Mouse (Mus musculus): ENCODE measurements around the gene Nat8f4. TPM values are rescaled to one million over a fixed set of nuclear protein-coding genes. Genes with fewer than 3 reads are reported as not detected.
"Not testable (repeated sequence)": the region's sequence is repeated elsewhere in the genome, so short reads cannot be mapped to it uniquely, and the experiment has no call there.

Gene Nat8f4
- total RNA-seq (2021) = under 1 TPM; 0.33 to 0.74 TPM
- long read RNA-seq, experiment 1, partial matches to known transcripts = 0 of 1 reads
- long read RNA-seq, experiment 1, other reads (novel, unspliced or antisense) = 1 of 1 reads
- long read RNA-seq, experiment 2 = 0 reads

DNA sequence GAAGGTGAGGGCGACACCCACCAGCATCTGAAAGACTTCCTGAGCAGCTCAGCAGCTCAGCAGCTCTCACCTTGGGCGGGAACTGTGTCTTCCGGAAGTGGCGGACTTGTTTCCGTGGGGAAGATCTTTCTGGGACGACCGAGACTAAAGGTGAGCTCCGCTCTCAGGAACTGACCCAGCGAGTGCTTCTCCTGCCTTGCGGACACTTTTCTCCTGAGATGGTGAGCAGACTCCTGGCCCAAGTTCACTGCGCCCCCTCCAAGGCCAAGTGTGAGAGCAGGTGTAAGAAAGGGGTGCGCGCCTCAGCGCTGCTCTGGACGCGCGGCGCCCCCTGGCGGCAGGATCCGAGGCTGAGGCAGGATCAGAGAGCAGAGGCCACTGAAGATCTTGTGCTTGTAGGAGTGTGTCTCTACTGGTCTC is at the start of gene Nat8f4:
TSS of gene Nat8f4 (minus strand) at position 243 of the 420 bp plus-strand sequence.
- intact Hi-C loops (cut with DNase I; ENCODE audit: low total_unique reads) = loop anchor here (5.0 kb wide), 1 partner anchor 72 kb away; the partner anchor contains the start of gene Nat8
- DNase-seq = peak; percentile 73

DNA sequence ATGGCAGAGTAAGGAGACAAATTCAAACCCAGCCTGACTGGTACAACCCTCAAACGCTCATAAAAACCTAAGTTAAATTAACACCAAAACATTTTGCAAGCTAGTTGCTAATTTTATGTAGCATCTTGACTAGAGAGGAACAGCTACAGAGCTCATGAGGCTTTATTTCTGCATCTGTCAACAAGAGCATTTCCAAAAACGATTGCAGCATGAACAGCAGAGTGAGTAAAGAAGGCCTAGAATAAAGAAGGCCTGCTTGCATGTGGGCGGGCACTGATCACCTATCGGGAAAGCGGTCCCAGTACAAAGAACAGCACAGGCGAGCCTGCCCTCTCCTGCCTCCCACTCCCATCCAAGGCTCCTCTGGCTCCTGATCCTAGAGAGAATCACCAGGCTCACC is 43.9 kb upstream of the Nat8f4 start:
- DNase-seq = no peak
- intact Hi-C loops (cut with DNase I; ENCODE audit: low total_unique reads) = no loop called here

GRCm38 (mm10) chr6:85942469-85942868 is 37.8 kb upstream of the Nat8f4 start:
- intact Hi-C loops (cut with DNase I; ENCODE audit: low total_unique reads) = no loop called here
- DNase-seq = no peak

DNA sequence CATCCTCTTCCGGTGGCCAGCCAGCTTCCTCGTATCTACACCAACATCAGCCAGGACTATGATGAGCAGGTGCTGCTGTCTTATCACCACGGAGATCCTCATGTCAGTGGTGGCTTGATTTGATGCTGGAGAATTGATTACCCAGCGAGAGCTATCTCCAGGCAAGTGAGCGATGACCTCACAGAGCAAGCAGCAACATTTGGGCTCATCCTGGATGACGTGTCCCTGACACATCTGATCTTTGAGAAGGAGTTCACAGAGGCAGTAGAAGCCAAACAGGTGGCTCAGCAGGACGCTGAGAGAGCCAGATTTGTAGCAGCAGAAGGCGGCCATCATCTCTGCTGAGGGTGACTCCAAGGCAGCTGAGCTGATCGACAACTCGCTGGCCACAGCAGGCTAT is 34.0 kb upstream of the Nat8f4 start:
- intact Hi-C loops (cut with DNase I; ENCODE audit: low total_unique reads) = loop anchor here (10.0 kb wide), 1 partner anchor 66 kb away; no protein-coding TSS in a partner anchor
- no peak for DNase-seq

DNA sequence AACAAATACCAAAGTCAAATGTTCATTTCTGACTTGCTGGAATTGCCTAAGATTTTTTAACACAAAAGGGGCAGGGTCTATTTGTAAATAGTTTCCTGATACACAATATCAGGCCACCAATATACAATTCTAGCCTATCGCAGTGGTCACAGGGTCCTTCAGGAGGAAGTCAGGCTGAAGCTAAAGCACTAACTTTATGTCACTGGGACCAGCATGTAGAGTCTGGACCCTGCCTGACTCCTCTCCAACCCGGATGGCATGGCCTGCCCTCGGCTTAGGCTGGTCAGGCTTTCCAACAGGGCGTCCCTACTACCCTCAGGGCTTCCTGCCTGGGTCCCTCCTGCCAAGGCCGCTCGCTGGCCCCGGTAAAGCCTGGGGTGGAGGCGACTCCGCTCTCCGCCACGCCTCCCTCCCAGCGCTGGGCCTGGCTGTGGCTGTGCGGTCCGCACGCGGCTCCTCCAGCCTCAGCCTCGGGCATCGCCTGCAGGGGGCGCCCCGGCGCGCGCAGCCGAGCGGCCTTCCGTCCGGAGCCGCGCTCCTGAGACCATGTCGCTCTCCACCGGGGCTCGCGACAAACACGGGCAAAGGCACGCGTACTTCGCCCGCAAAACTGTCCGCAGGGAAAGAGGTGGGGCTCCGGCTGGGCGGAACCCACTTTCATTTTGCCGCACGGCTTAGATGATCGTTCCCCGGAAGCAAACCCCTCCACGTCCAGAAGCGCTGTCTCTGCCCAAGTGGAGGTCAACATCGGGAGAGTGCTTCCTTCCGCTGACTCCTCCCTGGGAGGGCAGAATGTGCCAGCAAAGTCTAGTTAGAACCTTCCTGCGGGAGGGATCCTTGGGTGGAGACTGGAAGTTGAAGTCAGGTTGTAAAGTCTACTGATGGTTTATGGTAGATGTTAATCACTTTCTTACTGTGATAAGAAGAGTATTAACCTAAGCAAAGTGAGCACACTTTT is 32.1 kb upstream of the Nat8f4 start:
- peak; percentile 88 for DNase-seq
- intact Hi-C loops (cut with DNase I; ENCODE audit: low total_unique reads) = loop anchor here (10.0 kb wide), 1 partner anchor 68 kb away; no protein-coding TSS in a partner anchor

GRCm38 (mm10) chr6:85935646-85936045 is 31.0 kb upstream of the Nat8f4 start:
- no peak for DNase-seq
- intact Hi-C loops (cut with DNase I; ENCODE audit: low total_unique reads) = loop anchor here (10.0 kb wide), 1 partner anchor 69 kb away; no protein-coding TSS in a partner anchor

DNA sequence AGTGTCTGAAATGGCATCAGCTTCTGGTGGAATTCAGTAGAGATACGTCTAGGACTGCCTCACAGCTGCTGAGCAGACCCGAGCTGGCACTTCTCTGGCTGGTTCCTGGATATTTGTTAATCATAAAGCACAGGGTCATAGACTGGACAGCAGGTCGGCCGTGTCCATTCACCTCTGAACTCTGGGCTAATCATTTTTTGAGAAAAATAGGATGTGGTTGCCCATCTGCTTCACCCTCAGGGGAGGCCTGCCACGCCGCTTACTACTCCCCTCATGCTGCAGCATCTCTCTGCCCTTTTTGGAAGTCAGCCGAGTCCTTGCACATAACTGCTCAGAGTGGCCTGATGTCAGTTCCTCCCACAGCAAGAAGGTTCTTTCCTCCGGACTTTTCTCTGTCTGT is 29.4 kb upstream of the Nat8f4 start:
- intact Hi-C loops (cut with DNase I; ENCODE audit: low total_unique reads) = loop anchor here (10.0 kb wide), 1 partner anchor 71 kb away; no protein-coding TSS in a partner anchor
- DNase-seq = no peak

DNA sequence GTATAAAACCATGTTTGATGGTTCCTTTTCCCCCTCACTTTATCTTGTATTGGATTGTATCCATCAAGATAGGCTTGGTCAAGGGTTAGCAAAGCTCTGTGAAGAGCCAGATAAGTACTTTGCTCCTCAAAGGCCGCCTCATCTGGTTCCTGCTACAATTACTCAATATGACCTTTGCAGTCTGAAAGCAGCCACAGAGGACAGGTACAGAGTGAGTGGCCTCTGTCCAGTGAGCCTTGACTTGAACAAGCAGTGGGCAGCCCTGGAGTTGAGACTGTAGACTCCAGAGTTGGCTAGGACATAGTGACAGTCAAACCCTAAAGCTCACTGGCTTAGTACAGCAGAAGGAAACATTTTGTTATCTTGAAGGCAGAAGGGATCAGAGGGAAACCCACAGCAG is 24.6 kb upstream of the Nat8f4 start:
- intact Hi-C loops (cut with DNase I; ENCODE audit: low total_unique reads) = no loop called here
- DNase-seq = no peak

- intact Hi-C loops (cut with DNase I; ENCODE audit: low total_unique reads) = no loop called here
- no peak for DNase-seq
Measured at GRCm38 (mm10) chr6:85927476-85928464, 23.1 kb upstream of the Nat8f4 start.

GRCm38 (mm10) chr6:85926709-85927108 is 22.0 kb upstream of the Nat8f4 start:
- no peak for DNase-seq
- intact Hi-C loops (cut with DNase I; ENCODE audit: low total_unique reads) = no loop called here

DNA sequence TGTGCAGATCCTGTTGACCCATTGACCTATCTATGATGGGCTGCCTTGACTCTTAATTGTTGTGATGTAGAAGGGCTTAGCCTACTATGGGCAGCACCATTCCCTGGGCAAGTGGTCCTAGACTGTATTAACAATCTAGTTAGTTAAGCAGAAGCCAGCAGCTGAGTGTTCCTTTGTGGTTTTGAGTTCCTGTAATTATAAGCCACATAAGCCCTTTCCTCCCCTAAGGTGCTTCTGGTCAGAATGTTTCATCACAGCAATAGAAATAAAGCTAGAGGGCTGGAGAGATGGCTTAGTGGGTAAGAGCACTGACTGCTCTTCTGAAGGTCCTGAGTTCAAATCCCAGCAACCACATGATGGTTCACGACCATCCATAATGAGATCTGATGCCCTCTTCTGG is 19.0 kb upstream of the Nat8f4 start:
- DNase-seq = no peak
- intact Hi-C loops (cut with DNase I; ENCODE audit: low total_unique reads) = no loop called here

- no peak for DNase-seq
- intact Hi-C loops (cut with DNase I; ENCODE audit: low total_unique reads) = no loop called here
Measured at GRCm38 (mm10) chr6:85919401-85919800, 14.7 kb upstream of the Nat8f4 start.

DNA sequence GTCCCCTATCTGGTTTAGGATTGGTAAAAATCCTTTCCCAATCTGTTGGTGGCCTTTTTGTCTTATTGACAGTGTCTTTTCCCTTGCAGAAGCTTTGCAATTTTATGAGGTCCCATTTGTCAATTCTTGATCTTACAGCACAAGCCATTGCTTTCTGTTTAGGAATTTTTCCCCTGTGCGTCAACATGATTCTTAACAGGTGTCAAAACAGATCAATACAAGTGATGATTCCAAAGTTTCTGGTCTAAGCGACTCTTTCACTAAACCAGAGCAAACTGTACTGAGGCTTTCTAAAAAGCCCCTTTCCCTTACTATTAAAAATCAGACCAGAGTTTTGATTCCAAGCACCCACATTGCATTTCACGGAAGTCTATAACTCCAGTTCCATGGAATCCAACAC is 13.7 kb upstream of the Nat8f4 start:
- DNase-seq; intact Hi-C loops (cut with DNase I; ENCODE audit: low total_unique reads): not testable (repeated sequence)

- DNase-seq = no peak
- intact Hi-C loops (cut with DNase I; ENCODE audit: low total_unique reads) = no loop called here
Measured at GRCm38 (mm10) chr6:85916596-85916995, 11.9 kb upstream of the Nat8f4 start.

GRCm38 (mm10) chr6:85915539-85916513 is 11.1 kb upstream of the Nat8f4 start, which contains the start of gene Nat8f1:
Gene Nat8f1, minus strand, starts transcription at chr6:85915687.
- intact Hi-C loops (cut with DNase I; ENCODE audit: low total_unique reads) = not testable (repeated sequence)
- peak; percentile 89 for DNase-seq

DNA sequence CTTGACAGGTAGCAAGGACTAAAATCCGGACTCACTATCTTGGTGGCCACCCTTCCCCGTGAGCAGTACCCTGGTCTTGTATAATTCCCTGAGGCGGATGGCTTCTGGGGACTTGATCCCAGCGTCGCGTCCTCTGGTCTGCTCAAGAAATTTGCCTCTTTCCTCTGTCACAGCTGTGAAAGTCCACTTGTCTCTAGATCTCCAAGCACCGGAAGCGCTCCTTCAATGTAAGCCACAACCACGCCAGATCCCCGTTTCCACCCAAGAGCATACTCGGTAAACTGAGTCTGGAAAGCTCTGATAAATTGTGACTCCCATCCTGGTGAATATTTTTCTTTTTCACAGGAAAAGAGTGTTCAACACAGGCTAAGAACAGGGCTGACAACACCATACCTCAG is 10.5 kb upstream of the Nat8f4 start:
- intact Hi-C loops (cut with DNase I; ENCODE audit: low total_unique reads) = no loop called here
- no peak for DNase-seq

DNA sequence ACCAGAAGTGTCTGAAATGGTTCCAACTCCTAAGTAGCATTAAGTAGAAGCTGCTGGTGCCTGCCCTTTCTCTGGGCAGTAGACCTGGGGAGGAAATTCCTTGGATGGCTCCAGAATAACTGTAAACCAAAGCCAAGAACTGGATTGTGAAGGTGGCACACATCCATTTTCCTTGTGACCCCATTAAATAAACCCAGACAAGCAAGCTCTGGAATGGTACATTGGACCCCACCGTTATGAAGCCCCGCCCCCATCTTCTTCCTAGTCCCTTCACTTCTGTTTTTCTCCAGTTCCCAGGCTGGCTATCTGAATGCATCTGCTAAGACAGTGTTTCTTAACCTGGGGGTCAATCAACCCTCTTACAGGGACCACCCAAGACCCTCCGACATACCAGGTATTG is 6.9 kb upstream of the Nat8f4 start, which contains the start of gene Tprkb:
TSS of gene Tprkb (plus strand) at position 279 of the 400 bp plus-strand sequence.
- intact Hi-C loops (cut with DNase I; ENCODE audit: low total_unique reads) = no loop called here
- no peak for DNase-seq

DNA sequence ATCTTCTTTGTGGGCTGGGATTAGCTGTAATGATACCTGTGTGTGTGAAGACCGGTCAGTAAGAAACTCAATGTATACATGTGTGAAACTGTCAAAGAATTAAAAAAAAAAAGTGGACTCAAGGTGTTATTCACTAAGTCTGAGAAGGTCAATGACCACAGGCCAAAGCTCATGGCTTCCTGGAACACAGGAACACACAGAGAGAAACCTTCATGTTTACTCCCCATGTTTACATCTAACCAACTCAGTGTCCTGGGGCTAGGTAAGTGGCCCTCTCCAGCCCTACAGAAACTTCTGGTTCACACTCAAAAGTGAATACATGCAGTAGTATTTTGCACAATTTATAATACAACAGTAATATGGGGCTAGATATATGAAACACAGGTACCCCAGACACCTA is 5.0 kb upstream of the Nat8f4 start:
- no peak for DNase-seq
- intact Hi-C loops (cut with DNase I; ENCODE audit: low total_unique reads) = no loop called here
